Mouse (Mus musculus) heart, postnatal 0 days (tissue): ENCODE results near the gene Gm10283.

Source experiments
- CTCF ChIP-seq: IDR thresholded peaks from 2 replicates; pipeline ENCODE4 v1.5.1; 2016; ENCODE audit warnings: antibody characterized with exemption, control low read depth, low read depth
- EP300 ChIP-seq: IDR thresholded peaks from 2 replicates; pipeline ENCODE4 v1.6.1; 2016; ENCODE audit warnings: antibody characterized with exemption, low read depth

DNA sequence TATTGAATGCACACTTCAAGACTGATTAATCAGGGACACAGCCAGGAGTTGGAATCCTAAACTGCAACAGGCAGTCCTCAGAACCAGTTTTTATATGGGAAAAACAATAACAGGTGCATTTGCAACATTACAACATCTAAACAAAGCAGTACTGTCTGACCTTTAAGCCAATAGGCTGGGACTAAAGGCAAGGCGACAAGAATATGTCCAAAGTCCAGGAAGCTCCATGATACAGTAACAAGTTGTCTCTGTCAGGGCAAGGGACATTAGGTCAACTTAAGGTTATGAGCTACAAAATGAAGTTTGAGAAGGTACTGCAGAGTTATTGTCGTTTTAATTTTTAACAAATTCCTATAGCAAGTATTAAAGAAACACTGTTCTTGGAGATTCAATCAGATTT, 12.9 kb downstream of the Gm10283 start:
- TF ChIP-seq EP300 (no peak), CTCF (no peak)
